16 mouse cellular contexts compared by ENCODE assay signal in genomic region chr4:55726081-55726480, GRCm38 (mm10).
"Had no signal": no experiment of that assay in that cellular context is flagged by ENCODE, and none has a peak within 500 bp of the region (broad histone marks: within the 10 kb centered on the region; RNA-seq: fewer than 3 reads in every experiment).

No protein-coding gene starts in this region.

- ATAC-seq: inflammation-experienced regulatory T-cells, adult 6 months; intestine, postnatal 0 days; liver, postnatal 0 days; midbrain, embryonic 13.5 days had no signal

- H3K27me3 ChIP-seq: liver, embryonic 13.5 days; midbrain, embryonic 13.5 days; neural tube, embryonic 12.5 days had no signal

- DNase-seq: kidney, adult 9 months; kidney, postnatal 10 days; left cerebral cortex, postnatal 4 days; liver; liver, embryonic 13.5 days; liver, postnatal 0 days; lung, postnatal 36 days; retina, postnatal 1 day; right cerebral cortex, postnatal 4 days; spleen, adult 18-20 months; thymus, postnatal 4 days had no signal

- H3K36me3 ChIP-seq: liver, embryonic 13.5 days; midbrain, embryonic 13.5 days; neural tube, embryonic 12.5 days had no signal

- H3K4me2 ChIP-seq: liver, embryonic 13.5 days; midbrain, embryonic 13.5 days; neural tube, embryonic 12.5 days had no signal

- H3K9me3 ChIP-seq: liver, embryonic 13.5 days; midbrain, embryonic 13.5 days; neural tube, embryonic 12.5 days had no signal

- H3K4me3 ChIP-seq: layer of hippocampus, adult 2 months; liver, embryonic 13.5 days; midbrain, embryonic 13.5 days; neural tube, embryonic 12.5 days had no signal

- H3K27ac ChIP-seq: layer of hippocampus, adult 2 months; liver, embryonic 13.5 days; midbrain, embryonic 13.5 days; neural tube, embryonic 12.5 days had no signal

- H3K4me1 ChIP-seq: liver, embryonic 13.5 days; neural tube, embryonic 12.5 days had no signal

- H3K9ac ChIP-seq: liver, embryonic 13.5 days; liver, postnatal 0 days; midbrain, embryonic 13.5 days; neural tube, embryonic 12.5 days had no signal
